Mouse (Mus musculus): ENCODE results near the gene Nt5dc2.

DNA sequence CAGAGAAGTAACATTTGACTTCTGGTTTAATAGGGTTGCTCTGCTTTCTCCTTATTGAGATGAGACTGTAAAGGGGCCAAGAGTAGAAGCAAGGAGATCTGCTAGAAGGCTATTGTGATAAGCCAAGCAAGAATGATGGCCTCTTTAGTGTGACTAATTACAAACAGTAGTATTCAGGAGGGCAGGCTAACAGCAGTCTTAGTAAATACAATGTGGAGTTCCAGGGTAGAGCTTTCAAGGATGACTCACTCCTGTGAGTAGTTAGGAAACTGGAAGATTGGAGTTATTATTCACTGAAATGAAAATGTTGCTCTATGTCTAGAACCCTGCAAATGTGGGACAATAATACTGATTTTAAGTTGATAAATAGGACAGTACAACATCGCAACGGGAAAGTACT lies 42.3 kb upstream of the Nt5dc2 start:
- no peak for TF ChIP-seq CTCF (IDR thresholded peaks at IDR 0.05; ENCODE audit: control insufficient read depth, insufficient read depth, insufficient read length)
- TF ChIP-seq MYOD1 (IDR thresholded peaks at IDR 0.05; ENCODE audit: control insufficient read depth, insufficient read length, low read depth), result no peak
- TF ChIP-seq FOSL1 (IDR thresholded peaks at IDR 0.05; ENCODE audit: insufficient read depth, low read length, poor library complexity, severe bottlenecking), result no peak
- TF ChIP-seq MYOG (IDR thresholded peaks at IDR 0.05; ENCODE audit: control insufficient read depth, extremely low read depth, insufficient read length), result no peak
- no peak for TF ChIP-seq MAX (IDR thresholded peaks at IDR 0.05)
- TF ChIP-seq USF1 (IDR thresholded peaks at IDR 0.05; ENCODE audit: low read depth), result no peak
- TF ChIP-seq CEBPB (IDR thresholded peaks at IDR 0.05; ENCODE audit: low read depth), result no peak

Measured in C2C12 (cell line).